Mouse (Mus musculus) liver, embryonic 11.5 days (tissue): ENCODE results near the gene Rapgef3. TPM values are rescaled to one million over a fixed set of nuclear protein-coding genes. Genes with fewer than 3 reads are reported as not detected.

Source experiments
- ATAC-seq: fragments of 200-750 bp; cut with Nextera tagmentation; replicated peaks from 2 replicates; pipeline ENCODE4 v1.8.0; 2017; ENCODE audit warnings: moderate number of reproducible peaks, mild to moderate bottlenecking, moderate TSS enrichment, moderate library complexity; ENCODE audit not compliant: low FRiP score
- DNase-seq: peaks from one replicate; pipeline ENCODE4 v3.0.0-alpha.2; 2017; ENCODE audit warnings: low spot score
- H3K27ac ChIP-seq: fragments of 300-500 bp; sonication (generic); 2 replicates; pipeline ENCODE4 v1.5.1; 2014; ENCODE audit warnings: mild to moderate bottlenecking, low read depth, low read length, control low read depth
- H3K27me3 ChIP-seq: fragments of 300-500 bp; sonication (generic); replicated peaks from 2 replicates; pipeline ENCODE4 v1.6.1; 2014; ENCODE audit warnings: low read length, mixed read lengths; ENCODE audit not compliant: control insufficient read depth, insufficient read depth
- H3K36me3 ChIP-seq: fragments of 300-500 bp; sonication (generic); 2 replicates; pipeline ENCODE4 v1.6.1; 2014; ENCODE audit warnings: mild to moderate bottlenecking, low read length, moderate library complexity, mixed read lengths; ENCODE audit not compliant: control insufficient read depth, insufficient read depth
- H3K4me1 ChIP-seq: fragments of 300-500 bp; sonication (generic); replicated peaks from 2 replicates; pipeline ENCODE4 v1.6.1; 2014; ENCODE audit warnings: low read length, mixed read lengths; ENCODE audit not compliant: control insufficient read depth, insufficient read depth
- H3K4me2 ChIP-seq: fragments of 300-500 bp; sonication (generic); 2 replicates; pipeline ENCODE4 v1.6.1; 2014; ENCODE audit warnings: mild to moderate bottlenecking, control low read depth, moderate library complexity
- H3K4me3 ChIP-seq: fragments of 300-500 bp; sonication (generic); 2 replicates; pipeline ENCODE4 v1.5.1; 2014; ENCODE audit warnings: low read depth, low read length, control low read depth
- H3K9ac ChIP-seq: fragments of 300-500 bp; sonication (generic); 2 replicates; pipeline ENCODE4 v1.6.1; 2014; ENCODE audit warnings: low read depth, low read length, control low read depth
- H3K9me3 ChIP-seq: fragments of 300-500 bp; sonication (generic); 2 replicates; pipeline ENCODE4 v1.6.1; 2016; ENCODE audit warnings: low read length, inconsistent platforms, mixed read lengths; ENCODE audit not compliant: control insufficient read depth
- WGBS: fragments of 180-500 bp; shearing (Covaris S2); extraction: QIAGEN DNeasy Blood & Tissue Kit; methylation state at CpG from one replicate; pipeline ENCODE4 v1.1.7; 2014; 5-methylcytosine and 5-hydroxymethylcytosine counted together
- polyA plus RNA-seq: library from polyadenylated mRNA; unstranded; fragments of >200 nt; fragmentation: Nextera tagmentation; extraction: Ambion mirVana; gene quantifications from 2 replicates; pipeline ENCODE4 v1.2.1, GENCODE M21; 2014

Gene Rapgef3
- polyA plus RNA-seq, 1 experiment from 2014 or later: 4.1 TPM

- Histone ChIP-seq H3K4me1 (peaks cover 2% of the 10 kb centered on the region; the same call in 1 of the 2 replicates), H3K9ac (no peak overlapping the region), H3K9me3 (no peaks in the 10 kb centered on the region), H3K36me3 (no peaks in the 10 kb centered on the region), H3K4me2 (peak overlapping the region; percentile 40; the same call in 1 of the 2 replicates), H3K27ac (no peak overlapping the region), H3K4me3 (peak overlapping the region; percentile 25; the same call in 1 of the 2 replicates), H3K27me3 (peaks cover 19% of the 10 kb centered on the region)
- no peak for DNase-seq
- 59% methylated on average over 13 of the region's 13 CpGs for WGBS
- 0 out of 2 replicates have a peak, but pooled peaks have one; percentile 13 for ATAC-seq
These were observed 6.3 kb downstream of the Rapgef3 start for GRCm38 (mm10) chr15:97761438-97761837.

GRCm38 (mm10) chr15:97760952-97761351, 6.8 kb downstream of the Rapgef3 start:
- Histone ChIP-seq H3K9me3 (no peaks in the 10 kb centered on the region), H3K36me3 (no peaks in the 10 kb centered on the region), H3K27me3 (peaks cover 14% of the 10 kb centered on the region), H3K4me1 (peaks cover 2% of the 10 kb centered on the region; the same call in 1 of the 2 replicates), H3K4me3 (peak overlapping the region; percentile 25; the same call in 1 of the 2 replicates), H3K4me2 (peak overlapping the region; percentile 40; the same call in 1 of the 2 replicates), H3K27ac (no peak overlapping the region), H3K9ac (no peak overlapping the region)
- no peak for DNase-seq
- no peak for ATAC-seq
- WGBS: 72% methylated on average over 5 of the region's 5 CpGs

- ATAC-seq (no peak), DNase-seq (no peak)
- peaks cover 6% of the 10 kb centered on the region for H3K27me3 ChIP-seq
- no peaks in the 10 kb centered on the region for H3K9me3 ChIP-seq
- 78% methylated on average over 9 of the region's 9 CpGs for WGBS
- H3K4me3 ChIP-seq: no peak overlapping the region
- no peaks in the 10 kb centered on the region; the same call in 1 of the 2 replicates for H3K36me3 ChIP-seq
- no peak overlapping the region for H3K9ac ChIP-seq
- H3K4me2 ChIP-seq: no peak overlapping the region
- H3K4me1 ChIP-seq: peaks cover 2% of the 10 kb centered on the region; the same call in 1 of the 2 replicates
- H3K27ac ChIP-seq: no peak overlapping the region
These were observed 7.8 kb downstream of the Rapgef3 start for GRCm38 (mm10) chr15:97760006-97760405.

GRCm38 (mm10) chr15:97755361-97755760, 12.4 kb downstream of the Rapgef3 start:
- no peak overlapping the region for H3K4me3 ChIP-seq
- H3K27me3 ChIP-seq: no peaks in the 10 kb centered on the region
- peaks cover 4% of the 10 kb centered on the region; the same call in 1 of the 2 replicates for H3K4me1 ChIP-seq
- DNase-seq (no peak), ATAC-seq (no peak)
- WGBS: 51% methylated on average over 8 of the region's 8 CpGs
- no peaks in the 10 kb centered on the region for H3K9me3 ChIP-seq
- no peak overlapping the region for H3K27ac ChIP-seq
- no peak overlapping the region for H3K9ac ChIP-seq
- no peak overlapping the region for H3K4me2 ChIP-seq
- H3K36me3 ChIP-seq: no peaks in the 10 kb centered on the region; the same call in 1 of the 2 replicates

DNA sequence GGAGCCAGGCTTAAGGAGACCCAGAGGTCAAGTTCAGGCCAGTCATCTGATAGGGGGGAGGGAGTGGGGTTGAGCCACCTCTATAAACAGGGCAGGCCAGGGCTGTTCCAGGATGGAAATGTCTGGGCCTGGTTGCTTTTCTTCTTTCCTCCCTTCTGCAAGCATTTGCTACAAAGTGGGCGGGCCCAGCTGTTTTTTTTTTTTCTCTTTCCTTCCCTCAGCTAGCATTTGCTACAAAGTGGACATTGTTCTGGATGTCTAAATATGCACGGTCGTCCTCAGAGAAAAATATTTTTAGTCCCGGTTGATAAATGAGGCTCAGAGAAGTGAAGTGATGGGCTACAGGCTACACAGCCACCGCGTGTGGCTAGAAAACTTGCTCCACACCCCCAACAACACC, 13.3 kb downstream of the Rapgef3 start:
- Histone ChIP-seq H3K27ac (no peak overlapping the region), H3K4me1 (peaks cover 3% of the 10 kb centered on the region; the same call in 1 of the 2 replicates), H3K9ac (no peak overlapping the region)

GRCm38 (mm10) chr15:97752491-97752890, 15.3 kb downstream of the Rapgef3 start:
- Histone ChIP-seq H3K9ac (no peak overlapping the region), H3K36me3 (no peaks in the 10 kb centered on the region; the same call in 1 of the 2 replicates), H3K27me3 (no peaks in the 10 kb centered on the region), H3K4me3 (no peak overlapping the region), H3K9me3 (no peaks in the 10 kb centered on the region), H3K4me2 (no peak overlapping the region), H3K4me1 (peaks cover 11% of the 10 kb centered on the region), H3K27ac (no peak overlapping the region)
- ATAC-seq (no peak), DNase-seq (no peak)
- WGBS: 84% methylated on average over 5 of the region's 5 CpGs

More for the DNA sequence above, 13.3 kb downstream of the Rapgef3 start:
- ATAC-seq (no peak), DNase-seq (no peak)
- WGBS: 76% methylated on average over 6 of the region's 6 CpGs
- no peaks in the 10 kb centered on the region for H3K27me3 ChIP-seq
- no peaks in the 10 kb centered on the region for H3K9me3 ChIP-seq
- no peak overlapping the region for H3K4me2 ChIP-seq
- no peaks in the 10 kb centered on the region; the same call in 1 of the 2 replicates for H3K36me3 ChIP-seq
- H3K4me3 ChIP-seq: no peak overlapping the region

GRCm38 (mm10) chr15:97751676-97752075, 16.1 kb downstream of the Rapgef3 start:
- Histone ChIP-seq H3K4me2 (no peak overlapping the region), H3K4me1 (peaks cover 12% of the 10 kb centered on the region), H3K9ac (no peak overlapping the region), H3K4me3 (no peak overlapping the region), H3K27ac (no peak overlapping the region), H3K9me3 (no peaks in the 10 kb centered on the region), H3K36me3 (no peaks in the 10 kb centered on the region; the same call in 1 of the 2 replicates), H3K27me3 (no peaks in the 10 kb centered on the region)
- ATAC-seq (no peak), DNase-seq (no peak)
- WGBS: 80% methylated on average over 2 of the region's 2 CpGs

GRCm38 (mm10) chr15:97750697-97751096, 17.1 kb downstream of the Rapgef3 start:
- no peak for DNase-seq

GRCm38 (mm10) chr15:97749841-97750240, 17.9 kb downstream of the Rapgef3 start:
- Histone ChIP-seq H3K9ac (no peak overlapping the region), H3K27ac (no peak overlapping the region)

More at GRCm38 (mm10) chr15:97750697-97751096, 17.1 kb downstream of the Rapgef3 start:
- Histone ChIP-seq H3K9me3 (no peaks in the 10 kb centered on the region), H3K4me1 (peaks cover 14% of the 10 kb centered on the region), H3K36me3 (no peaks in the 10 kb centered on the region; the same call in 1 of the 2 replicates), H3K27ac (no peak overlapping the region), H3K4me2 (no peak overlapping the region), H3K27me3 (no peaks in the 10 kb centered on the region), H3K9ac (no peak overlapping the region), H3K4me3 (no peak overlapping the region)
- no peak for ATAC-seq
- WGBS: 51% methylated on average over 12 of the region's 12 CpGs

More at GRCm38 (mm10) chr15:97749841-97750240, 17.9 kb downstream of the Rapgef3 start:
- H3K4me1 ChIP-seq: peaks cover 21% of the 10 kb centered on the region
- DNase-seq: no peak
- no peak for ATAC-seq
- no peak overlapping the region for H3K4me3 ChIP-seq
- 91% methylated on average over 13 of the region's 13 CpGs for WGBS
- no peaks in the 10 kb centered on the region for H3K27me3 ChIP-seq
- no peaks in the 10 kb centered on the region for H3K9me3 ChIP-seq
- H3K36me3 ChIP-seq: no peaks in the 10 kb centered on the region; the same call in 1 of the 2 replicates
- no peak overlapping the region for H3K4me2 ChIP-seq
